Mouse (Mus musculus): ENCODE data around the gene Drosha. TPM values are rescaled to one million over a fixed set of nuclear protein-coding genes. Genes with fewer than 3 reads are reported as not detected.
A peak's percentile ranks its signal among the peaks of the same experiment; 100 is the strongest.

Gene Drosha
- total RNA-seq, 2 experiments from 2014 or later = 35.8 to 39.0 TPM

DNA sequence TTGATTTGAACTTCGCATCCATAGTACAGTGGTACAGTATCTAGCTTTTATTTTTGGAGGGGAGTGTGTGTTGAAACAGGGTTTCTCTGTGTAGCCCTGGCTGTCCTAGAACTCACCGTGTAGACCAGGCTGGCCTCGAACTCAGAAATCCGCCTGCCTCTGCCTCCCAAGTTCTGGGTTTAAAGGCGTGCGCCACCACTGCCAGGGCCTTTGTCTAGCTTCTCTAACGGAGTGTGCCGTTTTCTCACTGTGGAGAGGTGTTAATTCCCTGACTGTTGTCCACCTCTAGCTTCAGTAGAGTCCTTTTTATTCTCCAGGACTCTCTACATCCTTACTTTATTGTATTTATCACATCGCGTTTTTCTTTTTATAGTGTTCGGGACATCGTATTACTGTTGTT lies 793 bp downstream of the Drosha start:
- no peak for DNase-seq
- intact Hi-C loops (cut with DNase I) = loop anchor here (10.0 kb wide), 1 partner anchor 831 kb away; the partner anchor contains the start of gene Sub1

DNA sequence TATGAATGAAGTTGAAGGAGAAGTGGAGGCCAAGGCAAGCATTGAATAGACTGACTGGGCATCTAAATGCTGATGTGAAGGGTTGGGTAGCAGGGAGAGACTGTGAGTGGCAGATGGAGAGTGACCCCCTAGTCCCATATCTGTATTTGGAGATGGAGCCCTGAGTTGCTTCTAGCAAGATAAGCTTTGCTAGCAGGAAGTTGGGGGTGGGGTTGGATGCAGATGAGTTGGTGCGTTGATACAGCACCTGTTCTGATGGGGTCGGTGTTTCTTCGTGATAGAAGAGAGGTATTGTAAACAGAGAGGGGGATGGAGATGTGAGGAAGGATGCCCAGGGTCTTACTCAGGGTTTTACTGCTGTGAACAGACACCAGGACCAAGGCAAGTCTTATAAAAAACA lies 5.3 kb downstream of the Drosha start:
- DNase-seq = no peak
- intact Hi-C loops (cut with DNase I) = loop anchor here (10.0 kb wide), 1 partner anchor 835 kb away; the partner anchor contains the start of gene Sub1

DNA sequence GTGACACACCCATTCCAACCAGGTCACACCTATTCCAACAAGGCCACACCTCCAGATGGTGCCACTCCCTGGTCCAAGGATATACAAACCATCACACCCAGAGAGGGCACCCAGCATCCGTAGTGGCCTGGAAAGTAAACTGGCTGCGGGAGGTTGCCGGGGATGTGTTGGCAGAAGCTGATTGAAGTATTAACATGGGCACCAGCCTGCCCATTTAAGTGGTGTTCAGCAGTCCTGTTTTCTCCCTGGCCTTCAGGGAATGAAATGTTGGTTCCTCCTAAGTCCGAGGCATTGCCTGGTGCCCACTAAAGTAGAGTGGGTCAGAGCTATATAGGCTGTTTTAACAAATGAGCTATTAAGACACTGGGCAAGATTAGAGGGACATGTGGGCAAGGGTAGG lies 8.0 kb downstream of the Drosha start:
- no peak for DNase-seq
- intact Hi-C loops (cut with DNase I) = no loop called here

DNA sequence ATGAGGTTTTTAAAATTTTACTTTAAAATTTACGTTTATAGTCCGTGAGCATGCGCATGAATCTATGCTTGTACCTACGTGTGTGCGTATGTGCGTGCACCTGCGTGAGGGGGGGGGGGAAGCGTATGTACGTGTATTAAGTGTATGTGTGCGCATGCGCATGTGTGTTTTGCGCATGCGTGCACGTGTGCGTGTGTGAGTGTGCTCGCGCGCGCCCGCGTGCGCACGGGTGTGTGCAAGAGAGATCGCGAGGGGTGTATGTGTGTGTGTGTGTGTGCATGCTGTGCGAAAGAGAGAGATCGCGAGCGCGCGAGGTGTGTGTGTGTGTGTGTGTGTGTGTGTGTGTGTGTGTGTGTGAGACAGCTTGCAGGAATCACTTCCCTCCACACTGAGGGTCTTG lies 8.8 kb downstream of the Drosha start:
- no peak for DNase-seq
- intact Hi-C loops (cut with DNase I) = no loop called here

DNA sequence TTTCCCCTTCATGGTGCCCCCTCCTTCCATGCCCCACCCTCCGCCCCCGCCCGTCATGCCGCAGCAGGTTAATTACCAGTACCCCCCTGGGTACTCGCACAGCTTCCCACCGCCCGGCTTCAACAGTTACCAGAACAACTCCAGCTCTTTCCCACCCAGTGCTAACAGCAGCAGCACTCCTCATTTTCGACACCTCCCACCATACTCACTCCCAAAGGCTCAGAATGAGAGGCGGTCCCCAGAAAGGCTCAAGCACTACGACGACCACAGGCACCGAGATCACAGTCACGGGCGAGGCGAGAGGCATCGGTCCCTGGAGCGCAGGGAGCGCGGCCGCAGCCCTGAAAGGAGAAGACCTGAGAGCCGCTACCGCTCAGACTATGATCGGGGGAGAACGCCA lies 9.6 kb downstream of the Drosha start:
- no peak for DNase-seq
- intact Hi-C loops (cut with DNase I) = no loop called here

DNA sequence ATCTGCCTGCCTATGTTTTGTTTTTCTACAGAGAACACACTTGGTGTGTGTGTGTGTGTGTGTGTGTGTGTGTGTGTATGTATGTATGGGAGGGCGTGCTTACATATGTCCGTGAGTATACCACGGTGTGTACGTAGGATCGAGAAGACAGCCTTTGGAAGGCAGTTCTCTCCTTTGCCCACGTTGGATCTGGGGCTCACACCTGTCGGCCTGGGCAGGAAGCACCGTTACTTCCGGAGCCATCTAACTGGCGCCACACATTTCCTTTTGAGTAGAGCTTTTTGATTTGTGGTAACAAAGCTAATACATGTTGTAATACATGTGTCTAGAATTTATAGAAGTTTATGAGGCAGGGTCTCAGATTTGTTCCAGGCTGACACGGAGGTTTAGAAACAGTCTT lies 16.1 kb downstream of the Drosha start:
- intact Hi-C loops (cut with DNase I) = no loop called here
- DNase-seq = no peak

DNA sequence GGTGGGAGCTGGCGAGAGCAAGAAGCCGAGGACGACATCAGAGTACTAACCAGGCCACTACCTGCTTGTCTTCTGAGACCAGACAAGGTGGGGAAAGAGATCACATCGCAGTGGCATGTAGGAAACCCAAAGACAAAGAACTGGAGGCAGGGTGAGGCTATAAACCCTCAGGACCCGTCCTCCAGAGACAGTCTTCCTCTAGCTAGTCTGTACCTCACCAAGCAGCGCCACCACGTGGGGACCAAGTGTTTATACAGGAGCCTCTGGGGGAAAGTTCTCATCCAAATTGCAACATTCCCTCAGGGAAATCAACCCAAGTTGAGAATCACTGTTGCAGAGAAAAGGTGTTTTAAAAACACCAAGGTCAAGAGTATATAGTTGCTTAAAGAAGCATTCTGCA lies 18.2 kb downstream of the Drosha start:
- intact Hi-C loops (cut with DNase I) = no loop called here
- no peak for DNase-seq

DNA sequence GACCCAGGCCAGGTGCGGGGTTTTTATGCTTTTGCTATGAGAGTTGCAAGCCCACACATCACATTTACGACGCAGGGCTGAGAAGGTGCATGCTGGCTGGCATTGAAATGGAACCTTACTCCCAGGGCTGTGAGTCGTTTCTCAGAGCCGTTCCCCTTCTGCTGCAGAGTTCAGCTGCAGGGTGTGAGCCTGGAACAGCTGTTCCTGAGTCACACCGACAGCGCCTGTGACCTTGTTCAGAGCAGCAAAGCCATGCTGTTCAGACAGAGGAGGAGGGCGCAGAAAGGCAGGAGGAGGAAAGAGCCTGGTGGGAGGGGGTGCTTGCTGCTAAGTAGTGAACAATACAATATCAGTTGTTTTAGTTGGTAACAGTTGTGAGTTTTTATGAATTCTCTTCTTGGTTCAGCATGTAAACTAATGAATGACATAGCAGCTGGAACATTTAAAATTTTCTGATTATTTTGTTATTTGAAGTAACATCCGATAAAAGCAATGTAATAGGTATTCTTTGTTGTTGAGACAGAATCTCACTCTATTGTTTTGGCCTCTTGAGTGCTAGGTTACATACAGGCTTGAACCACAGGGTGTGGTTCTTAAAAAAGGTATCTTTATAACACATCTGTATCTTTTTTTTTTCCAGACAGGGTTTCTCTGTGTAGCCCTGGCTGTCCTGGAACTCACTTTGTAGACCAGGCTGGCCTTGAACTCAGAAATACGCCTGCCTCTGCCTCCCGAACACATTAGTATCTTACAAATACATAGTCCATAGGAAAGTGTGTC lies 23.8 kb downstream of the Drosha start:
- intact Hi-C loops (cut with DNase I) = no loop called here
- DNase-seq = no peak

DNA sequence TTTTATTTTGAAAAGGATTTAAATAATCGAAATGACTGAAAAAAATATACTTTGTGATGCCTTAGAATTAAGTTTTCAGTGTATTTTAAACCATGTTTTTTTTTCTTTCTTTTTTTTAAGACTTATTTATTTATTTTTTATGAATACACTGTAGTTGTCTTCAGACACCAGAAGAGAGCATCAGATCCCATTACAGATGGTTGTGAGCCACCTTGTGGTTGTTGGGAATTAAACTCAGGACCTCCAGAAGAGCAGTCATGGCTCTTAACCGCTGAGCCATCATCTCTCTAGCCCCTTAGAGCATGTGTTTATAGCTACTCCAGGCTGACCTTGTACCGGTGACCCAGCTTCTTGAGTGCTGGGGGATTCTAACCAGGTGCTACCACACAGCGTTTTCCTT lies 24.8 kb downstream of the Drosha start:
- intact Hi-C loops (cut with DNase I) = no loop called here

DNA sequence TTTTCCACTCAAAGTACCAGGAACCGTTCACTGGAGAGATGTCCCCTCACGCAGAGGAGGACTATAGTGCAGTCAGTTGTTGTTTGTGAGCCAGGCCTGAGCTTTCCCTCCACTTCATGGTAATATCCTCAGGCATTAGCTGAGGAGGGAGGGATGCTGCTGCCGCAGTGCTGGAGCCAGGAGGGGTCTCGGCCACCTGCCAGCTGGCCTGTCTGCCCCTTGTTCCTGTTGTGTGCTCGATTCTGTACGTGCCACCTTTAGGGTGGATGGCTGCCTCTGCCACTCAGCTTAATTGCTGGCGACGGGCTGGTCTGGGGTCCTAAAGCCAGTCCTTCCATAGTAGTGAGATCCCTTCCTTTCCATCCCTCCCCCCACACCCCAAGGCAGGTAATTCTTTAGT lies 28.9 kb downstream of the Drosha start:
- no peak for DNase-seq
- intact Hi-C loops (cut with DNase I) = no loop called here

More for the DNA sequence above, 24.8 kb downstream of the Drosha start:
- no peak for DNase-seq

DNA sequence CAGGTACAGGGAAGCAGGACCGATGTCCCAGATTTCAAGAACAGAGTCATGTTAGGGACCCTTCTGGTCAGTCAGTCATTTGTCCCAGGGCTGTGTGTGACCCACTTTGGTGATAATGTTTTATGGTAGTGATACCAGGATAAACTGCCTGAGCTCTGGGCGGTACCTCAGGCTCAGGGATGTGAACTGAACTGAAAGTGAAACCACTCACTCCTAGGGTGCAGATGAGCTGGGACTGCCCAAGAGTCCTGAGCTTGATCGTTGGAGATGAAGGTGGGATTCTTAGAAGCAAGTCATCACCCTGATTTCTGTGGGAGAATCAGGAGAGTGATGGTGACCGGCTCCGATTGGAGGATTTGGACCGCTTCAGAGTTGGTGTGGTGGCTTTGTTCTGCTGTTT lies 32.2 kb downstream of the Drosha start:
- no peak for DNase-seq
- intact Hi-C loops (cut with DNase I) = no loop called here

DNA sequence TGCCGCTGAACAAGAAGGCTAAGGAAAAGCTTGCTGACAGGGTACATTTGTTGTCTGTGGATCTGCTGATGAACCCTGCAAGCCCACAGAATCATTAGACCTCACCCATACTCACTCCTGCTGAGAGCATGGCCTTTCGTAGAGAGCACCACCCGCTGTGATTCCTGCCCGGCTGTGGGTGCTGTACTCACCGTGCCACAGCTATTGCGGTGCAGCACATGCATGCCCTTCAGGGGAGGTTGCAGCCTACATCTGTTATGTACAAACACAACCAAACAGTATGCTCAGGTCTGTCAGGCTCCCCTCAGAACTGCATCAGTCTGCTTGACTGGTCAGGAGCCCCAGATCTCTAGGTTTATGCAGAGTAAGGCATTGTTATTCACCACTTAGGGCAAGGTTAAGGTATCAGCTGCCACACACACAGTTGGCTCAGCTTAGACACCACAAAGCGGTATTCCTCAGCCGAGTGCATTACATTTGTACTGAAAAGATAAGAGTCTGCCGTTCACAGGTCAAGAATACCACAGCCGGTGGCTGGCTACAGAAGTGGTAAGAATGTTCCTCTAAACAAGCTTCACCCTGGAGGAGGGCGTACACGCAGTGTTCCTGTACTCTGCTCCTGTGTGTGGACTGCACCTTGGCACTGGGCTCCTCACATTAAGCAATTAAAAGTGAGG lies 33.4 kb downstream of the Drosha start:
- intact Hi-C loops (cut with DNase I) = no loop called here
- no peak for DNase-seq

DNA sequence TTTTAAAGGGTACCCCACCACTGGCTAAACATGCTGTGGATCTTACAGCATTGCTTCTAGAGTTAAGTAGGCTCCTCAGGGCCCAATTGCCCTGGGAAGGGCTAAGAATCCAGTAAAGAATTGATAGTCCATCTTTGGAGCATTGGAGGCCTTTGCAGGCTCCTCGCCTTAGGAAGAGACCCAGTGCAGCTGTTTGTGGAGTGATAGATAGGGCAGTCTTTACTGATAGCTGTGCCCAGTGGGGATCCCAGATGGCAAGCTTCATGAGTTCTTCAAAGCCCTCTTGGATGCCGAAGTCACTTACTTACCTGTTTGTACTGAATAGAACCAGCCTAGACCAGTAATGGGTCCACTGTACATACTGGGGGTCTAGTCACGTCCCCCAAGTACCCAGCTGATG lies 34.0 kb downstream of the Drosha start:
- DNase-seq = no peak
- intact Hi-C loops (cut with DNase I) = no loop called here

DNA sequence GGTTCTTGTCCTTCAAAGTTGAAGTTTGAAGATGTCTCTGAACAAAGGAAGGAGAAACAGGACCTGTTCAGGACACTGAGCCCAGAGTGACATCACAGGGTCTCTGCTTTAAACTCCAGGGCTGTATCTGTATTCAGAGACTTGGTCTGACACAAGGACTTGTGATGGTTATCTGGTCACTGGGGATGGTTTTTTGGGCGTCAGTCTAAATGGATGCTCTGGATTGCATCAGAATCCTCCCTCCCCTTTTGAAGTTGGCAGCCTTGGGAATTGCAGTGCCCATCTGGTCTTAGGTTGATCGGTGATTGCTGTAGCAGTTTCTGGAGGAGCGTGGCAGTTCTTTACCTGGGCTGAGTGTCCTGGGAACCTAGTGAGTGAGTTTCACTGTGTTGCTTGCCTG lies 37.4 kb downstream of the Drosha start:
- intact Hi-C loops (cut with DNase I) = no loop called here
- DNase-seq = no peak

DNA sequence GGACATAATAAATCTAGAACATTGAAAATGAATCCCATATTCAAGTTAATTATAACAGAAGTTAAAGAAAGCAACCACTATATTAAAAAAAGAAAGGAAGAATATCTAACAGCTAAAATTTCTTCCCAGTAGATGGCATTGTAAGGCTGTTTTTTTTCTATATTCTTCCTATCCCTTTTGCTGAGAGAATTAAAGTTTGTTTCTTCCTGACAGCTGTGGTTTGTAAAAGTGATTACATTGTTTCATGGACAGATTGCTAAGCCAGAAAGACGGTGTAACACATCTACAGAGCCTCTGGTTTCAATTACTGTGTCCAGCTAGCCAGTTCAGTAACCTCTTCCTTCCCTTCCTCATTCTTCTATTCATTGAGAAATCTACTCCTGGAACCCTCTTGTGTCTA lies 39.1 kb downstream of the Drosha start:
- intact Hi-C loops (cut with DNase I) = no loop called here
- no peak for DNase-seq

DNA sequence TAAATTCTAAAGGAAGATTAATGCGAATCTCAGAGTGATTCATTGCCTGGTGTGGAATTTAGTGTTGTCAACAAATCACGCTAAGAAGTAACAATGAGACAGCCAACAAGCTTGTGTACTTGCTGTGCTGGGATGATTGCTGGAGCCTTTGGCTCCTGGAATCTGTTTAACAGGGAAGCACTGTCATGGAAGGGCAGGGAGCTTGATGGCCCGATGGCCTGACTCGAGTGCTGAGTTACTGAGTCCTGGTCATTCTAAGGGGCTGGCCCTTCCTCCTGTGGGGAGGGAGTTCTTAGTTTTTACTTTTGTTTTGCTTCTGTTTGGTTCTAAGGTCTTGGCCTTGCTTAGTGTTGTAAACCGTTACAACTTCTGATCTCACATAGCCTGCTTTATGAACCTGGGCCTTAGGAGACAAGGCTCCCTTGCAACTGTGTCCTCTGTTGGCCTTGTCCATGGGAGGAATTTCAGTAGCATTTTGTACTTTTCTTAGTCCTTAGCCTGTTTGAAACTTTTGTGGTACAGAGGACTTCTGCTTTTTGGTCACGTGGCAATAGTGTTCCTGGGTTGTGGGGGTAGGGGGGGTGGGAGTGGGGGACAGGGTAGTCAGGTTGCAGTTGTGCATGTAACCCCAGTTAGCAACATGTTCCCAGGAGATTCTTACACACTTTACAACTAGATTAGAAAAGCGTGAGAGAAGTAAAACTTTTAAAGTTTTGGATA lies 41.1 kb downstream of the Drosha start:
- no peak for DNase-seq
- intact Hi-C loops (cut with DNase I) = no loop called here

DNA sequence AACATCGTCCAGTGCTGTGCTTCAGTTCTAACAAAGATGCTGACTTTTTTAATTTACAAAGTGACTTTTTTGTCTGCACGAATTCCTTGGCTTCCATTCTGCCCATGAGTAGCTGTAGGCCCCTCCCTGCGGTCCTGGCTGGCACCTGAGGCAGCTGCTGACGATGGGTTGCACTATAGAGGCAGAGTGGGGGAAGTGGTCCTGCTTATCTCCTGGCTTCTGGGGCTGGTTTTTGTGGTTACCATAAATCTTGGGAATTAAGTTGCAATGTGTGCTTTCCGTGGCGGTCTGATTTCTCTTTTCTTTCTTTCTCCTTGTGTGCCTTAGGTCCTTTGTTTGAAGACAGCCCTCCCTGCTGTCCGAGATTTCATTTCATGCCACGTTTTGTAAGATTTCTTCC lies 42.7 kb downstream of the Drosha start:
- DNase-seq = no peak
- intact Hi-C loops (cut with DNase I) = no loop called here

DNA sequence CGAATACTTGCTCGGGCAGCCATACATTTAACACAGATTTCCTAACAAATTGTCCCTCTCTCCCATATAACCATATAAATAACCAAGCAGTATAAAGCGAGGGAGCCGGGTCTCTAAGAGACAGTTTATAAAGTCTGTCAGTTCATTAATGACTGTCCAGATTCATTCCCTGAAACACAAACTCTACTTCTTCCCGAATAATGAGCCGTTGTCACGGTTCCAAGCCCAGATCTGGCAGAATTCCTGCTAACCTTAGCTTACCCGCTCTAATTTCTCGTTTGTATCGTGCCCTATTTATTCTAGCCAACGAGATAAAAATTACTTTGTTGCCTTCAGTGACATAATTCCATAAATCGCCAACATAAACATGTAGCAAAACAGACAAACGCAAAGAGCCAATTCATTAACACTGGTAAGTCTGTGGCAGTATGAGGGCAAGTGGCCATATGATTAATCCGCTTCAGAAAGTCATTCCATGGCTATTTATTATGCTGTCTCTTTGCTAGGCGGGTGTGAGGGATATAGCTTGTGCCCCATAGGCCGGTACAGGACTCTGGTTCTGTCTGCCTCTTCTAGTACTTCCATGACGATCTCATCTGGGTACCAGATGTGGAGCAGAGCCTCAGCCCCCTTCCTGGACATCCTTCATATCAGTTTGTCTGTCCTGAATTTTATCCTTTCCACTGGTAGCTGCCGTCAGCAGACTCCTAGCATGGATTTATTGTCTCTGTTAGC lies 51.0 kb downstream of the Drosha start:
- DNase-seq = peak in 1 of 2 experiments; percentile 34
- intact Hi-C loops (cut with DNase I) = no loop called here

DNA sequence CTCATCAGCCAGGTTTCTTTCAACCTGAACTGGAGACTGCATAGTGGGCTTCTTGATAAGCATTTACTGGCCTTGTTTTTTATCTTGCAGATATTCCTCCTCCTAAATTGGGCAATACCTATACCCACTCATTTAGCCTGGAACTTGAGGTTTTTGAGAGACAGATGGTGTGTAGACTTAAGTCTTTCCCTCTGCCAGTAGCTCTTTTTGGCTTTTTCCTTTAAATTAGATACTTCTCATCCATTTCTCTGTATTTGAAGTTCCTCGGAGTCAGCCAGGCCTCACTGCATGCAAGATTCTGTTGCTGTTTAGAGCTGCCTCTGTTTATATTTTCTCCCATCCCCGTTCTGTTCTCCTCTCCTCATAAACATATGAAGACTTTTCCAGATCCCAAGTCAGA lies 51.7 kb downstream of the Drosha start:
- intact Hi-C loops (cut with DNase I) = no loop called here
- DNase-seq = no peak

DNA sequence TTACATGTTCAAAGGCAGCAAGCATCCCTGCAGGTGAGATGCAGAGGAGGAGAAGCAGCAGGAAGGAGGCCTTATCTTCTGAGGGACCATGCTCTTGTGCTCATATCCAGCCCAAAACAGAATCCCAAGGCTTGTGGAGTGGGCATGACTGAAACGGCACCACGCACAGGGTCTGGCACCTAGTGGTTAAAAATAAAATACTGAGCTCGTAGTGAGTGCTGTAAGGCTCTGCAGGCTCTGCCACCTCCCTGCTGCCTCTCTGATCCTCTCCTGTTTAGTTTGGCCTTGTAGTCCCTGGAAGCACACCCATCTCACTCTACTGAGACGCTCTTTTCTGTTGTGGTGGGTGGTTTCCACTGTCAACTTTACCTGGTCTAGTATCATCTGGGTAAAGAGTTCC lies 52.3 kb downstream of the Drosha start:
- intact Hi-C loops (cut with DNase I) = no loop called here
- no peak for DNase-seq

DNA sequence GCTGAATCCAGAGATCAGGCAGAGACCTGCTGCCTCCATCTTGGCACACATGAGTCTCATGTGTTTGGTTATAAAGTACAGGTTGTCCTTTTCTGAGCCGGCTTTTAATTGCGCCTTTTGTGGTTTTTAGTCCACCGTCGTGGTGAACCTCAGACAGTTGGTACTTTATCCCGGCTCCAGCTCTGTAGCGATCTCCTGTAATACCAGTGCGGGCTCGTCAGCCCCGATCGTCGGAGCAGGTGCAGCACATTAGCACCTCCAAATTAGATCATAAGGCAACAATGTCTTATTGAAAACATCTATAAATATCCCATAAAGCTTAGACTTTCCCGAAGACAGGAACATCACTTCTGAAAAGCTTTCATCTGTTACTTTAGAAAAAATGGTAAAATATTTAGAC lies 53.3 kb downstream of the Drosha start:
- no peak for DNase-seq
- intact Hi-C loops (cut with DNase I) = no loop called here
